Mouse (Mus musculus) midbrain, embryonic 16.5 days (tissue): ENCODE data around the gene Olfr914. TPM values are rescaled to one million over a fixed set of nuclear protein-coding genes. Genes with fewer than 3 reads are reported as not detected.

Experiments used
- ATAC-seq: fragments of 200-750 bp; cut with Nextera tagmentation; 2 replicates; pipeline ENCODE4 v1.8.0; 2017; ENCODE audit warnings: moderate TSS enrichment
- H3K27ac ChIP-seq: fragments of 300-500 bp; sonication (generic); 2 replicates; pipeline ENCODE4 v1.5.1; 2014; ENCODE audit warnings: mild to moderate bottlenecking, low read length, mixed read lengths
- H3K27me3 ChIP-seq: fragments of 300-500 bp; sonication (generic); 2 replicates; pipeline ENCODE4 v1.6.1; 2014; ENCODE audit warnings: low read depth, low read length, mixed read lengths; ENCODE audit not compliant: control insufficient read depth, insufficient read depth
- H3K36me3 ChIP-seq: fragments of 300-500 bp; sonication (generic); 2 replicates; pipeline ENCODE4 v1.6.1; 2014; ENCODE audit warnings: mild to moderate bottlenecking, low read length, moderate library complexity, mixed read lengths; ENCODE audit not compliant: control insufficient read depth, insufficient read depth
- H3K4me1 ChIP-seq: fragments of 300-500 bp; sonication (generic); 2 replicates; pipeline ENCODE4 v1.6.1; 2014; ENCODE audit warnings: mild to moderate bottlenecking, low read length, mixed read lengths; ENCODE audit not compliant: control insufficient read depth, insufficient read depth
- H3K4me2 ChIP-seq: fragments of 300-500 bp; sonication (generic); 2 replicates; pipeline ENCODE4 v1.6.1; 2014; ENCODE audit warnings: mild to moderate bottlenecking, low read length, mixed read lengths
- H3K4me3 ChIP-seq: fragments of 300-500 bp; sonication (generic); 2 replicates; pipeline ENCODE4 v1.5.1; 2014; ENCODE audit warnings: low read depth, mild to moderate bottlenecking, low read length, moderate library complexity, mixed read lengths
- H3K9ac ChIP-seq: fragments of 300-500 bp; sonication (generic); 2 replicates; pipeline ENCODE4 v1.6.1; 2014; ENCODE audit warnings: low read depth, low read length, mixed read lengths
- H3K9me3 ChIP-seq: fragments of 300-500 bp; sonication (generic); replicated peaks from 2 replicates; pipeline ENCODE4 v1.6.1; 2014; ENCODE audit warnings: mild to moderate bottlenecking, low read length, mixed read lengths; ENCODE audit not compliant: control insufficient read depth, poor library complexity, severe bottlenecking
- WGBS: fragments of 180-500 bp; shearing (Covaris S2); extraction: QIAGEN DNeasy Blood & Tissue Kit; methylation state at CpG from one replicate; pipeline ENCODE4 v1.1.7; 2014; 5-methylcytosine and 5-hydroxymethylcytosine counted together
- polyA plus RNA-seq: library from polyadenylated mRNA; unstranded; fragments of >200 nt; fragmentation: Nextera tagmentation; extraction: Ambion mirVana; gene quantifications from 2 replicates; pipeline ENCODE4 v1.2.1, GENCODE M21; 2015

The Olfr914 gene
- not detected in 2 replicates for polyA plus RNA-seq

DNA sequence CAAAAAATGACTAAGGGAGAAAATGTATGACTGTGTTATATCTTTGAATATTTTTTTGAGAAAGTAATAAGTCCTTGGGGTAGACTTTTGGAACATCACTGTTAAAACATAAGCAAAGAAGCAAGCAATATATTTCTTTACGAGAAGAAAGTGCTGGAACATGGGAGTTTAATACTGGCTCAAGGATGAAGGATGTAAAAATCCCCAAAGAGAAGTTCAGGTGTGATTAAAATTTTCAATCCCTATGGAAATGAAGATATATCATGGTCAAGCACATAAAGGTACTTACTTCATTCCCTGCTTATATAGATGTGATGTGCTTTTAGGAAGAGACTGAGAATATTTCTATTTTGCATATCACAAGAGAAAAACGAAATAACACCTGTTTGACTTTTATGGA lies at the start of gene Olfr914:
TSS of gene Olfr914 (plus strand) at position 301 of the 400 bp plus-strand sequence.
- H3K27me3 ChIP-seq = no peaks in the 10 kb centered on the region
- H3K4me2 ChIP-seq = no peak within 1 kb of the TSS
- ATAC-seq = no peak
- no peak within 1 kb of the TSS for H3K27ac ChIP-seq
- no peaks in the 10 kb centered on the region for H3K4me1 ChIP-seq
- no peak within 1 kb of the TSS for H3K4me3 ChIP-seq
- 71% methylated on average over 2 of the region's 2 CpGs for WGBS
- H3K9me3 ChIP-seq = no peaks in the 10 kb centered on the region
- H3K36me3 ChIP-seq = no peaks in the 10 kb centered on the region
- H3K9ac ChIP-seq = no peak within 1 kb of the TSS

DNA sequence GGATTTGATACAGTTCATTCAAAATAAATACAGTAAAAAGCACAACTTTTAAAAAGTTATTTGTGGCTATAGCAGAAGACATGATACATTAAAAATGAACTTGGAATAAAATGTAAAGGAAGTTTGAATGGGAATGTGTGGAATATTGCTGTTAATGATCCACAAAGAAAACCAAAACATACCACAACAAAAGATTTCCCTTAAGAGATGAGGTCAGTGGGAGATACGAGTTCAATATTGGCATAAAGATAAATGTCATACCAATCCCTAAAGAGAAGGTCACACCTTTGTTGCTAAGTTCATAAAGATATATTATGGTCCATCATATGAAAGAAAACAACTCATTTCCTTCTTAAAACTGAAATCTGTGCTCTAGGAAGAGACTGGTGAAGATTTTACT lies 25.0 kb upstream of the Olfr914 start, which contains the start of gene Olfr912:
TSS of gene Olfr912 (plus strand) at position 301 of the 400 bp plus-strand sequence.
- Histone ChIP-seq H3K9ac (no peak within 1 kb of the TSS), H3K4me2 (no peak within 1 kb of the TSS), H3K9me3 (no peaks in the 10 kb centered on the region), H3K27me3 (no peaks in the 10 kb centered on the region), H3K4me3 (no peak within 1 kb of the TSS), H3K4me1 (no peaks in the 10 kb centered on the region), H3K36me3 (no peaks in the 10 kb centered on the region), H3K27ac (no peak within 1 kb of the TSS)
- 89% methylated on average over 1 of the region's 1 CpGs for WGBS
- no peak for ATAC-seq

DNA sequence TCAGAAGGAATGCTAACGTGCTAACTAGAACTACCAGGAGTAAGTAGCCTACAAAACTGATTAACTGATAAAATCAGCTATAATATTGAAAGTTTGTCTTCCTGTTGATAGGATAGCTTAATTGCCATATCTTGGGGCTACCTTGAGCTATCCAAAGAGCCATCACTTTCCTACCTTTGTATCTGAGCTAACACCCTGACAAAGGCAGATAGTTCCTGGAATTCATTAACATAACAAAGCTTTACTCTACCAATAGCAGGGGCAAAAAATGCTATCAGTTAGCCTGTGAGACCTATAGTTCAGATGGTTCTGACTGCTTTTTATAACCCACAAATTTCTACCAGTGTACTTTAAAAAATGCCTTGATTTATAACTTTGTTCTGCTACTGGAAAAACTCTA lies 13.8 kb upstream of the Olfr914 start:
- no peak overlapping the region for H3K9ac ChIP-seq
- 61% methylated on average over 1 of the region's 1 CpGs for WGBS
- no peak overlapping the region for H3K4me3 ChIP-seq
- no peak for ATAC-seq
- H3K27ac ChIP-seq = no peak overlapping the region
- no peaks in the 10 kb centered on the region for H3K27me3 ChIP-seq
- no peaks in the 10 kb centered on the region for H3K9me3 ChIP-seq
- no peaks in the 10 kb centered on the region for H3K36me3 ChIP-seq
- no peaks in the 10 kb centered on the region for H3K4me1 ChIP-seq
- H3K4me2 ChIP-seq = no peak overlapping the region

- no peaks in the 10 kb centered on the region for H3K27me3 ChIP-seq
- H3K9me3 ChIP-seq = no peaks in the 10 kb centered on the region
- no peak within 1 kb of the TSS for H3K27ac ChIP-seq
- no peak within 1 kb of the TSS for H3K9ac ChIP-seq
- 35% methylated on average over 2 of the region's 2 CpGs for WGBS
- H3K4me1 ChIP-seq = no peaks in the 10 kb centered on the region
- no peak for ATAC-seq
- H3K4me2 ChIP-seq = no peak within 1 kb of the TSS
- no peak within 1 kb of the TSS for H3K4me3 ChIP-seq
- H3K36me3 ChIP-seq = no peaks in the 10 kb centered on the region
Measured at GRCm38 (mm10) chr9:38592459-38592858, 12.4 kb upstream of the Olfr914 start, which contains the start of gene Olfr913. Gene Olfr913 (plus strand): TSS chr9:38592759.

DNA sequence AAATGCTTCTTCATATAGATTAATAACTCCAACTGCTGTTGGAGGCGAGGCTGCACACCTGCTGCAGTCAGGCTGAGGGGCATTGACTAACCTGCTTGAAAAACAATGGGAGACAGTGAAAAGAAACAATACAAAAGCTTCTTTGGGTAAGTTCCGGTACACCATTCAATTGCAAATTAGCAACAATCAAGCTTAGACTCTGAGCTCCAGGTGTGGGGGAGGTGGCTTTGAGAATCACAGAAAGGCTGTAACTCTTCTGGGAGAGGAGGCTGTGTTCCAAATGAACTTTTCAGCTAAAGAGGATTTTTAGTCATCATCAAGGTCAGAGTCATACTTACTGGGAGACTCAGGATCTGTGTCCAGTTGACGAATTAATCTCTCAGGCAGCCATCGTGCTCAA lies 27.5 kb downstream of the Olfr914 start:
- Histone ChIP-seq H3K4me3 (no peak overlapping the region), H3K9ac (no peak overlapping the region), H3K4me1 (no peaks in the 10 kb centered on the region), H3K27me3 (no peaks in the 10 kb centered on the region), H3K4me2 (no peak overlapping the region), H3K9me3 (peaks cover 3% of the 10 kb centered on the region), H3K27ac (no peak overlapping the region), H3K36me3 (no peaks in the 10 kb centered on the region)
- 73% methylated on average over 4 of the region's 4 CpGs for WGBS
- no peak for ATAC-seq

DNA sequence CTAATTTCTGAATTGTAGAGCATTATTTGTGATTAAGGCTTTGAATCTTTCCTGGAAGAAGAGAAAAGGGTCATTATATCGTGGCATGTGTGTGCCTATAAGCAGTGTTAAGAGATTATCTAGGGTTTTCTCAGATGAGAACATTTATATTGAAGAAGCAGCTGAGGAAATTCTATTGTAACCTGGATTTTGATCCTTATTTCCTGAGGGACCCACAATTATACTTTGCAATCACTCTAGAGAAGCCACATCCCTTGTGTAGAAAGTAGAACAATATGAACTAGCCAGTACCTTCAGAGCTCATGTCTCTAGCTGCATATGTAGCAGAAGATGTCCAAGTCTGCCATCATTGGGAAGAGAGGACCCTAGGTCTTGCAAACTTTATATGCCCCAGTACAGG lies 54.9 kb downstream of the Olfr914 start, which contains the start of gene Olfr916:
TSS of gene Olfr916 (minus strand) at position 101 of the 400 bp plus-strand sequence.
- Histone ChIP-seq H3K27ac (no peak within 1 kb of the TSS), H3K9ac (no peak within 1 kb of the TSS), H3K4me3 (no peak within 1 kb of the TSS), H3K4me2 (no peak within 1 kb of the TSS), H3K4me1 (no peaks in the 10 kb centered on the region), H3K36me3 (no peaks in the 10 kb centered on the region), H3K9me3 (no peaks in the 10 kb centered on the region), H3K27me3 (no peaks in the 10 kb centered on the region)
- no peak for ATAC-seq
- 63% methylated on average over 1 of the region's 1 CpGs for WGBS

Other genes starting within 250 kb of the Olfr914 start
- not detected in 2 replicates for gene Olfr250, start 238.2 kb upstream of the Olfr914 start, polyA plus RNA-seq
- not detected in 2 replicates for gene Olfr251, start 228.0 kb upstream of the Olfr914 start, polyA plus RNA-seq
- gene Olfr147, start 203.4 kb upstream of the Olfr914 start, polyA plus RNA-seq = not detected in 2 replicates
- gene Olfr901, start 175.6 kb upstream of the Olfr914 start, polyA plus RNA-seq = not detected in 2 replicates
- gene Olfr902, start 157.4 kb upstream of the Olfr914 start, polyA plus RNA-seq = not detected in 2 replicates
- gene Olfr904, start 142.0 kb upstream of the Olfr914 start, polyA plus RNA-seq = not detected in 2 replicates
- gene Olfr905, start 134.0 kb upstream of the Olfr914 start, polyA plus RNA-seq = not detected in 2 replicates
- gene Olfr906, start 118.0 kb upstream of the Olfr914 start, polyA plus RNA-seq = not detected in 2 replicates
- not detected in 2 replicates for gene Olfr907, start 109.3 kb upstream of the Olfr914 start, polyA plus RNA-seq
- not detected in 2 replicates for gene Olfr911-ps1, start 83.5 kb upstream of the Olfr914 start, polyA plus RNA-seq
- gene Olfr910, start 67.3 kb upstream of the Olfr914 start, polyA plus RNA-seq = not detected in 2 replicates
- gene Olfr912, start 24.9 kb upstream of the Olfr914 start, polyA plus RNA-seq = not detected in 2 replicates
- gene Olfr913, start 12.3 kb upstream of the Olfr914 start, polyA plus RNA-seq = not detected in 2 replicates
- gene Olfr916, start 54.8 kb downstream of the Olfr914 start, polyA plus RNA-seq = not detected in 2 replicates
- not detected in 2 replicates for gene Olfr917, start 60.7 kb downstream of the Olfr914 start, polyA plus RNA-seq
- not detected in 2 replicates for gene Olfr918, start 69.5 kb downstream of the Olfr914 start, polyA plus RNA-seq
- gene Olfr919, start 98.6 kb downstream of the Olfr914 start, polyA plus RNA-seq = not detected in 2 replicates
- 6.0 and 6.2 TPM in 2 replicates for gene Vwa5a, start 113.2 kb downstream of the Olfr914 start, polyA plus RNA-seq
- gene Olfr920, start 147.2 kb downstream of the Olfr914 start, polyA plus RNA-seq = not detected in 2 replicates
- gene Olfr921, start 168.0 kb downstream of the Olfr914 start, polyA plus RNA-seq = not detected in 2 replicates
- not detected in 2 replicates for gene Olfr922, start 209.5 kb downstream of the Olfr914 start, polyA plus RNA-seq
- not detected in 2 replicates for gene Olfr923, start 221.4 kb downstream of the Olfr914 start, polyA plus RNA-seq
- not detected in 2 replicates for gene Olfr924, start 239.3 kb downstream of the Olfr914 start, polyA plus RNA-seq
- not detected in 2 replicates for gene Olfr26, start 250.0 kb downstream of the Olfr914 start, polyA plus RNA-seq